Comparison of ENCODE assay signal across 29 mouse cellular contexts in genomic region chr17:53247593-53248236, GRCm38 (mm10).
A peak's percentile ranks its signal among the peaks of the same experiment; 100 is the strongest.
DNase-seq lines count a peak whose midpoint lies in the region; ATAC-seq lines count a peak whose summit lies in the region.
"Had no signal": no experiment of that assay in that cellular context is flagged by ENCODE, and none has a peak within 500 bp of the region (broad histone marks: within the 10 kb centered on the region; RNA-seq: fewer than 3 reads in every experiment).

No protein-coding gene starts in this region.

- no peak overlapping the region for H3K4me2 ChIP-seq in hindbrain, embryonic 15.5 days
- no peak overlapping the region for H3K4me2 ChIP-seq in neural tube, embryonic 15.5 days
- H3K4me2 ChIP-seq in midbrain, embryonic 15.5 days, result no peak overlapping the region
- H3K4me2 ChIP-seq: embryonic facial prominence, embryonic 15.5 days; heart, embryonic 15.5 days; hindbrain, embryonic 14.5 days; intestine, embryonic 15.5 days; limb, embryonic 13.5 days; liver, embryonic 11.5 days had no signal

- peak; percentile 48 for ATAC-seq in hindbrain, embryonic 15.5 days (ENCODE audit: low FRiP score, low read depth)
- ATAC-seq in neural tube, embryonic 15.5 days (ENCODE audit: low FRiP score), result peak; percentile 24; the same call in 1 of the 2 replicates
- peak; percentile 91 for ATAC-seq in midbrain, embryonic 15.5 days (replicated peaks)
- ATAC-seq: activated CD4-positive, CD25-positive, alpha-beta regulatory T cell, adult 4 months; intestine, embryonic 15.5 days; liver, postnatal 0 days had no signal

- no peak overlapping the region for H3K9ac ChIP-seq in hindbrain, embryonic 15.5 days
- no peak overlapping the region for H3K9ac ChIP-seq in neural tube, embryonic 15.5 days (replicated peaks)
- no peak overlapping the region for H3K9ac ChIP-seq in midbrain, embryonic 15.5 days
- H3K9ac ChIP-seq: embryonic facial prominence, embryonic 15.5 days; heart, embryonic 15.5 days; hindbrain, embryonic 14.5 days; intestine, embryonic 15.5 days; limb, embryonic 13.5 days; liver, postnatal 0 days had no signal

- H3K36me3 ChIP-seq in hindbrain, embryonic 15.5 days, result no peaks in the 10 kb centered on the region
- H3K36me3 ChIP-seq in hindbrain, embryonic 10.5 days, result no peaks in the 10 kb centered on the region
- no peaks in the 10 kb centered on the region for H3K36me3 ChIP-seq in neural tube, embryonic 15.5 days
- H3K36me3 ChIP-seq in midbrain, embryonic 15.5 days (replicated peaks), result no peaks in the 10 kb centered on the region
- H3K36me3 ChIP-seq: embryonic facial prominence, embryonic 10.5 days; embryonic facial prominence, embryonic 15.5 days; heart, embryonic 10.5 days; heart, embryonic 15.5 days; intestine, embryonic 15.5 days; limb, embryonic 13.5 days had no signal

- no peak overlapping the region for H3K27ac ChIP-seq in hindbrain, embryonic 15.5 days (replicated peaks)
- H3K27ac ChIP-seq in hindbrain, embryonic 10.5 days, result no peak overlapping the region
- H3K27ac ChIP-seq in neural tube, embryonic 15.5 days (replicated peaks), result no peak overlapping the region
- peak overlapping the region; percentile 69 for H3K27ac ChIP-seq in midbrain, embryonic 15.5 days
- H3K27ac ChIP-seq: embryonic facial prominence, embryonic 10.5 days; embryonic facial prominence, embryonic 15.5 days; gastrocnemius, adult 2 months; heart, embryonic 10.5 days; heart, embryonic 15.5 days; hindbrain, embryonic 14.5 days; intestine, embryonic 15.5 days; layer of hippocampus, adult 2 months; left cerebral cortex, adult 2 months; limb, embryonic 13.5 days had no signal

- 61% methylated on average over 3 of the region's 3 CpGs for WGBS in hindbrain, embryonic 15.5 days
- WGBS in hindbrain, embryonic 10.5 days, result 77% methylated on average over 3 of the region's 3 CpGs
- WGBS in neural tube, embryonic 15.5 days, result 52% methylated on average over 3 of the region's 3 CpGs
- 46% methylated on average over 3 of the region's 3 CpGs for WGBS in midbrain, embryonic 15.5 days

- DNase-seq in hindbrain, embryonic 10.5 days (ENCODE audit: low spot score), result no peak
- DNase-seq in neural tube, embryonic 10.5 days (ENCODE audit: extremely low spot score, low spot score), result no peak
- no peak for DNase-seq in gastrocnemius, postnatal 10 days
- DNase-seq: adrenal gland, adult 2 months; adrenal gland, postnatal 36 days; B cell, adult 2 months; cerebellum, adult 8-10 months; cerebellum, postnatal 25 days; gastrocnemius, adult 2 months; kidney, adult 2 months; kidney, postnatal 36 days; liver, postnatal 0 days; lung, postnatal 36 days; retina, postnatal 1 day; right cerebral cortex, postnatal 14 days had no signal

- H3K9me3 ChIP-seq in hindbrain, embryonic 15.5 days, result no peaks in the 10 kb centered on the region
- H3K9me3 ChIP-seq in hindbrain, embryonic 10.5 days, result no peaks in the 10 kb centered on the region
- no peaks in the 10 kb centered on the region for H3K9me3 ChIP-seq in neural tube, embryonic 15.5 days (replicated peaks)
- no peaks in the 10 kb centered on the region for H3K9me3 ChIP-seq in midbrain, embryonic 15.5 days
- H3K9me3 ChIP-seq: embryonic facial prominence, embryonic 10.5 days; embryonic facial prominence, embryonic 15.5 days; heart, embryonic 10.5 days; heart, embryonic 15.5 days; intestine, embryonic 15.5 days; limb, embryonic 13.5 days had no signal

- no peak overlapping the region for H3K4me3 ChIP-seq in hindbrain, embryonic 15.5 days
- no peak overlapping the region for H3K4me3 ChIP-seq in hindbrain, embryonic 10.5 days
- no peak overlapping the region for H3K4me3 ChIP-seq in neural tube, embryonic 15.5 days (replicated peaks)
- H3K4me3 ChIP-seq in midbrain, embryonic 15.5 days, result no peak overlapping the region
- H3K4me3 ChIP-seq: embryonic facial prominence, embryonic 10.5 days; embryonic facial prominence, embryonic 15.5 days; gastrocnemius, adult 2 months; heart, embryonic 10.5 days; heart, embryonic 15.5 days; intestine, embryonic 15.5 days; layer of hippocampus, adult 2 months; left cerebral cortex, adult 2 months; limb, embryonic 13.5 days had no signal

- H3K27me3 ChIP-seq in hindbrain, embryonic 15.5 days, result no peaks in the 10 kb centered on the region
- H3K27me3 ChIP-seq in hindbrain, embryonic 10.5 days (ENCODE audit: insufficient read depth, poor library complexity, severe bottlenecking), result no peaks in the 10 kb centered on the region
- no peaks in the 10 kb centered on the region for H3K27me3 ChIP-seq in neural tube, embryonic 15.5 days (replicated peaks)
- no peaks in the 10 kb centered on the region for H3K27me3 ChIP-seq in midbrain, embryonic 15.5 days (replicated peaks)
- H3K27me3 ChIP-seq: embryonic facial prominence, embryonic 15.5 days; heart, embryonic 15.5 days; intestine, embryonic 15.5 days; limb, embryonic 13.5 days had no signal

- peaks cover 11% of the 10 kb centered on the region for H3K4me1 ChIP-seq in hindbrain, embryonic 15.5 days (replicated peaks)
- H3K4me1 ChIP-seq in hindbrain, embryonic 10.5 days (replicated peaks), result no peaks in the 10 kb centered on the region
- no peaks in the 10 kb centered on the region for H3K4me1 ChIP-seq in neural tube, embryonic 15.5 days
- peaks cover 8% of the 10 kb centered on the region; the same call in 1 of the 2 replicates for H3K4me1 ChIP-seq in midbrain, embryonic 15.5 days
- H3K4me1 ChIP-seq: embryonic facial prominence, embryonic 10.5 days; embryonic facial prominence, embryonic 15.5 days; heart, embryonic 10.5 days; heart, embryonic 15.5 days; intestine, embryonic 15.5 days; limb, embryonic 13.5 days had no signal

Comparison
In these comparisons a context has a peak if more than half of its experiments do, and no peak if none do; other contexts are left out.
1. ATAC-seq: peak in every context shown above with its lines; median percentile 91 in midbrain, embryonic 15.5 days; 48 in hindbrain, embryonic 15.5 days; 24 in neural tube, embryonic 15.5 days.